Mouse (Mus musculus): ENCODE measurements around the gene Kctd4.

- no peak for TF ChIP-seq GATA1 (IDR thresholded peaks at IDR 0.05; ENCODE audit: low read length)
- TF ChIP-seq TAL1 (IDR thresholded peaks at IDR 0.05; ENCODE audit: low read length) = no peak
Measured at GRCm38 (mm10) chr14:75967291-75967690, 12.5 kb downstream of the Kctd4 start.

Measured in erythroblast, embryonic 14.5 days (primary cell).